Mouse (Mus musculus): Measurements from ENCODE around the gene Mylk3. TPM values are rescaled to one million over a fixed set of nuclear protein-coding genes. Genes with fewer than 3 reads are reported as not detected.

The Mylk3 gene
- polyA plus RNA-seq, 1 experiment from 2014 or later: 0.13 TPM

DNA sequence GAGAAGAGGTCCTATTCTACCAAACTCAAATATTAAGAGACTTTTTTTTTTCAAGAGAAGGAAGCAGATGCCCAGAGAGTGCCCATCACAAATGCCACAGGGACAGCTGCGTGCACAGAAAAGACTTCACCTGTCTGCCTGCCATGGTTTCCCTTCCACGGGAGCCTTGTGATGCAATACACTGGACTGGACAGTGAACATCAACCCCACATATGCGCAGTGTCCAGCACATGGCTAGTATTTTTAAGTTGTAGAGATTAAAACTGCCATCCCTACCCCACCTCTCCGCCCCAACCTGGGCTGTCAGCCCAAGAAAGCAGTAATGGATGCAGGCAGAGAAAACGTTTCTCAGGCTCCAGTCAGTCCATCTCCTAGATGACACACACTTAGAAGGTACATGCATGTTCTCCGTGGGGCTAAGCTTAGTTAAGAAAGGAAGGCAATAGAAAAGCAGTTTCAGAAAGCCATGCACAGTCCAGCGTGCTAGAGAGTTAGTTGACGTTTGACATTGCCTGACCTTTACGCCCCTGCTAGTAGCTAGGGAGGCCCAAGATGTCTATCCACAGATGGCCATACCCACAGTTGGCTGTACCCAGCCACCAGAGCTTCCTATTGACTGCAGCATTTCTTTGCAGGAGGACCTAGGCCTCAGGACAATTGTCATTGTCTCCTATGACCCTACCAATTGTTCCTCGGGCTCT lies 5.9 kb downstream of the Mylk3 start:
- H3K9me3 ChIP-seq (ENCODE audit: control insufficient read depth, low read length): no peaks in the 10 kb centered on the region
- H3K4me1 ChIP-seq (replicated peaks; ENCODE audit: control insufficient read depth, insufficient read depth): peaks cover 6% of the 10 kb centered on the region; the same call in 1 of the 2 replicates
- H3K27ac ChIP-seq (replicated peaks): no peak overlapping the region
- no peak overlapping the region for H3K4me2 ChIP-seq (replicated peaks; ENCODE audit: low read depth)
- no peak for ATAC-seq (ENCODE audit: low FRiP score, low TSS enrichment)
- no peak for DNase-seq (ENCODE audit: low spot score)
- TF ChIP-seq CTCF (IDR thresholded peaks at IDR 0.05; ENCODE audit: low read depth) (no peak), EP300 (optimal IDR thresholded peaks at IDR 0.05) (no peak)
- H3K36me3 ChIP-seq (ENCODE audit: control insufficient read depth, insufficient read depth, low read length): no peaks in the 10 kb centered on the region
- H3K4me3 ChIP-seq (ENCODE audit: low read depth, low read length): no peak overlapping the region
- no peak overlapping the region for H3K9ac ChIP-seq (ENCODE audit: low read length)
- 70% methylated on average over 10 of the region's 10 CpGs for WGBS
- no peaks in the 10 kb centered on the region for H3K27me3 ChIP-seq (ENCODE audit: control insufficient read depth, insufficient read depth, low read length)

DNA sequence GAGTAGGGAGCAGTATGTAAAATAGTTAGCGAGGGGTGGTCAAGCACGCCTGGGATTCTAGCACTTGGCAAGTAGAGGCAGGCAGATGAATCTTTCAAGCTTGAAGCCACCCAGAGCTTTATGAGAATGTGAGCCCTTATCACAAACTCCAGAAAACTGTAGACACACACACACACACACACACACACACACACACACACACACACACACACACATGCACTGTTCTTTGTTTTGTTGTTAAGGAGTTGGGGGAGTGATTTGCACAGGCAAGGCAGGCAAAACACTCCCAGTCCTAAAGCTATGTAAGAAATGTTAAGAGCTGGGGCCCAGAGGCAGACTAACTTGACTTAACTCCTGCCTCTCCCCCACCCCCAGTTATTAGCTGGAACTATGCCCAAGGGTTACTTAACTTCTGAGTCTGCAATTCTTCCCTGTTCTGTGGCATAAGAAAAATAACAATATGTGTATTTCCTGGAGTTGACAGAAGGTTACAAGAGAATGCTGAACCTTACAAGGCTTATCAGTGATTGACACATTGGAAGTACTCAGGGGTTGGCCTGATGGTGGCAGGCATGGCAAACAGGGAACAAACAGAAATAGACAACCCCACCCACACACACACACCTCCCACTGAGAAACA lies 6.9 kb downstream of the Mylk3 start:
- H3K27me3 ChIP-seq (ENCODE audit: control insufficient read depth, insufficient read depth, low read length): no peaks in the 10 kb centered on the region
- H3K36me3 ChIP-seq (ENCODE audit: control insufficient read depth, insufficient read depth, low read length): no peaks in the 10 kb centered on the region
- H3K9me3 ChIP-seq (ENCODE audit: control insufficient read depth, low read length): no peaks in the 10 kb centered on the region
- H3K4me1 ChIP-seq (replicated peaks; ENCODE audit: control insufficient read depth, insufficient read depth): peaks cover 6% of the 10 kb centered on the region; the same call in 1 of the 2 replicates
- peak overlapping the region; percentile 3; the same call in 1 of the 2 replicates for H3K27ac ChIP-seq (replicated peaks)
- ATAC-seq (ENCODE audit: low FRiP score, low TSS enrichment) (peak; percentile 89), DNase-seq (ENCODE audit: low spot score) (peak; percentile 73)
- no peak for TF ChIP-seq EP300 (optimal IDR thresholded peaks at IDR 0.05)
- TF ChIP-seq CTCF (IDR thresholded peaks at IDR 0.05; ENCODE audit: low read depth): peak; percentile 25; the same call in 1 of the 2 replicates
- H3K4me2 ChIP-seq (replicated peaks; ENCODE audit: low read depth): no peak overlapping the region
- no peak overlapping the region for H3K9ac ChIP-seq (ENCODE audit: low read length)
- 11% methylated on average over 2 of the region's 2 CpGs for WGBS
- no peak overlapping the region for H3K4me3 ChIP-seq (ENCODE audit: low read depth, low read length)

DNA sequence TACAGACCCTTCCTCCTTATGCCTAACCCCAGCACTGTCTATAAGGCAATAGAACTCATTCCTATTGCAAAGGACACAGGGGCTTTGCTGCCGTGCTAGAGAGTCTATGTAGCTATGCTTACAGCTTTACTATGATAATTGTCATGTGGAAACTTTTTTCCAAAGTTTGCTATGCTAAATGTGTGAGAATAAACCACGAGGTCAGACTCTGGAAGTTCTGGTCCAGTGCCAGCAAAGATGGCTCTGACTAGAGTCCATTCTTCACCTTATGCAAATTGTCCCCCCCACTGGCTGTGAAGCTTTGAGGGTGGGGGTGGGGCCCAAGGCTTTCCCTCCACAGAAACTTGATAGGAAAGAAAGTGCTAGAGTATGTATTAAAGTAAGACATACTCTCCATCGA lies 9.6 kb downstream of the Mylk3 start:
- H3K4me3 ChIP-seq (ENCODE audit: low read depth, low read length): no peak overlapping the region
- WGBS: 41% methylated on average over 3 of the region's 3 CpGs
- H3K9ac ChIP-seq (ENCODE audit: low read length): no peak overlapping the region
- H3K4me2 ChIP-seq (replicated peaks; ENCODE audit: low read depth): no peak overlapping the region
- no peak for DNase-seq (ENCODE audit: low spot score)
- no peaks in the 10 kb centered on the region for H3K36me3 ChIP-seq (ENCODE audit: control insufficient read depth, insufficient read depth, low read length)
- TF ChIP-seq EP300 (optimal IDR thresholded peaks at IDR 0.05) (no peak), CTCF (IDR thresholded peaks at IDR 0.05; ENCODE audit: low read depth) (no peak)
- H3K4me1 ChIP-seq (replicated peaks; ENCODE audit: control insufficient read depth, insufficient read depth): peaks cover 6% of the 10 kb centered on the region; the same call in 1 of the 2 replicates
- no peak for ATAC-seq (ENCODE audit: low FRiP score, low TSS enrichment)
- no peaks in the 10 kb centered on the region for H3K27me3 ChIP-seq (ENCODE audit: control insufficient read depth, insufficient read depth, low read length)
- no peak overlapping the region for H3K27ac ChIP-seq (replicated peaks)
- H3K9me3 ChIP-seq (ENCODE audit: control insufficient read depth, low read length): no peaks in the 10 kb centered on the region

DNA sequence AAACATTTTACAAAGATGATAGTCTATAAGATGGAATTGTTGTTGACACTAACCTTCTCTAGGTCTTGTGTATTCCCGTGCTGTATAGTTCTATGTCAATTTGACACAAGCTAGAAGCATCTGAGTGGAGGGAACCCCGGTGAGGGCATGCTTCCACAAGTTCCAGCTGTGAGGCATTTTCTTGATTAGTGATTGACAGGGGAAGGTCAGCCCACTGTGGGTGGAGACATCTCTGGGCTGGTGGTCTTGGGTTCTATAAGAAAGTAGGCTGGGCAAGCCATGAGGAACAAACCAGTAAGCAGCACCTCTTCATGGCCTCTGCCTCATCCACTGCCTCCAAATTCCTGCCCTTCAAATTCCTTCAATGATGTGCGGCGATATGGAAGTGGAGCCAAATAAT lies 11.9 kb downstream of the Mylk3 start:
- no peak for DNase-seq (ENCODE audit: low spot score)
- Histone ChIP-seq H3K9me3 (ENCODE audit: control insufficient read depth, low read length) (no peaks in the 10 kb centered on the region), H3K27ac (replicated peaks) (no peak overlapping the region), H3K36me3 (ENCODE audit: control insufficient read depth, insufficient read depth, low read length) (no peaks in the 10 kb centered on the region), H3K4me2 (replicated peaks; ENCODE audit: low read depth) (no peak overlapping the region), H3K27me3 (ENCODE audit: control insufficient read depth, insufficient read depth, low read length) (no peaks in the 10 kb centered on the region), H3K9ac (ENCODE audit: low read length) (no peak overlapping the region), H3K4me1 (replicated peaks; ENCODE audit: control insufficient read depth, insufficient read depth) (no peaks in the 10 kb centered on the region), H3K4me3 (ENCODE audit: low read depth, low read length) (no peak overlapping the region)
- 24% methylated on average over 4 of the region's 4 CpGs for WGBS
- no peak for ATAC-seq (ENCODE audit: low FRiP score, low TSS enrichment)
- TF ChIP-seq EP300 (optimal IDR thresholded peaks at IDR 0.05): no peak
- no peak for TF ChIP-seq CTCF (IDR thresholded peaks at IDR 0.05; ENCODE audit: low read depth)

DNA sequence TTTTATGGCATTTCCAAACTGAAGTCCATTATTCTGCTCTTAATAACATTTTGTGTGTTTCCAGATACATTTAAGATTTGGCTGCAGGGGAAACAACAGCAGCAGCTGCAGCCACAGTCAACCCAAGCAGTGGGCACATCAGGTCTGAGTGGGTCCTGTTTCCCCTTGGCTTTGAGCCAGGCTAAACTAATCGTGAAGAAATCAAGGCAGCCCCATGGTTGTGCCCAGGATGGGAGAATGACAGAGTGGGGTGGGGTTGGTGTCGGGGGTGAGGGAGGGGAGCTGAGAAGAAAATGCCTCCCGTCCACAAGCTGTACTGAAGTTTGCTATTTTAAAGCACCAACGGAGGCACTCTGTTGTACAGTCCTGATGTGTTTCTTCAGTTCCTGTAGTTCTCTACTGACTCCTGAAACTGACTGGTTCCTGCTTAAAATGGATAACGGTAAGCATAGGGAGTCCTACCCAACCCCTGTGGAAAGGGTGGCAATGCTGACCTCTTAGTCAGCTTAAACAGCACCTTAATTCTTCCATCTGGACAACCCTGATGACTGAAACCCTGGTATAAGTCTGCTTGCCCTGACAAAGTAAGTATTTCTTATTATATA lies 12.6 kb downstream of the Mylk3 start:
- H3K9ac ChIP-seq (ENCODE audit: low read length): no peak overlapping the region
- 39% methylated on average over 5 of the region's 5 CpGs for WGBS
- no peaks in the 10 kb centered on the region for H3K9me3 ChIP-seq (ENCODE audit: control insufficient read depth, low read length)
- DNase-seq (ENCODE audit: low spot score): no peak
- H3K4me3 ChIP-seq (ENCODE audit: low read depth, low read length): no peak overlapping the region
- H3K36me3 ChIP-seq (ENCODE audit: control insufficient read depth, insufficient read depth, low read length): no peaks in the 10 kb centered on the region
- no peak overlapping the region for H3K27ac ChIP-seq (replicated peaks)
- no peaks in the 10 kb centered on the region for H3K27me3 ChIP-seq (ENCODE audit: control insufficient read depth, insufficient read depth, low read length)
- no peak overlapping the region for H3K4me2 ChIP-seq (replicated peaks; ENCODE audit: low read depth)
- TF ChIP-seq CTCF (IDR thresholded peaks at IDR 0.05; ENCODE audit: low read depth) (no peak), EP300 (optimal IDR thresholded peaks at IDR 0.05) (no peak)
- no peaks in the 10 kb centered on the region for H3K4me1 ChIP-seq (replicated peaks; ENCODE audit: control insufficient read depth, insufficient read depth)
- 0 out of 2 replicates have a peak, but pooled peaks have one; percentile 10 for ATAC-seq (ENCODE audit: low FRiP score, low TSS enrichment)

DNA sequence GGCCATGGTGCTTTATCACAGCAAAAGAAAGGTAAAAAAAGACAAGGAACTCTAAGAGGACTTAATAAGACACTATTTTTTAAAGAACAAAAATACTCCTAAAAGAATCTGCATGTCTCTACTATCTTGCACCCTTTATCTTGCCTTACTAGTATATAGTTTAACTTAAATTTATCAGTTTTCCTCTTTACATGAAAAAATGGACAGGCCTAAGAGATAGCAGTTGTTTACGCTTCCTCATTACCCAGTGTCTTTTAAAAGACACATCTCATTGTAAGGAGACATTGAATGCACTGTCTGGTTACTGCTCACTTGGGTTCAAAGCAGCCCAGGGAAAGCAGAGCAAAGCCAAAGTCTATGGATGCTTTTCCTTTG lies 13.7 kb downstream of the Mylk3 start:
- Histone ChIP-seq H3K4me1 (replicated peaks; ENCODE audit: control insufficient read depth, insufficient read depth) (no peaks in the 10 kb centered on the region), H3K27ac (replicated peaks) (no peak overlapping the region), H3K4me2 (replicated peaks; ENCODE audit: low read depth) (no peak overlapping the region), H3K27me3 (ENCODE audit: control insufficient read depth, insufficient read depth, low read length) (no peaks in the 10 kb centered on the region), H3K9me3 (ENCODE audit: control insufficient read depth, low read length) (no peaks in the 10 kb centered on the region), H3K9ac (ENCODE audit: low read length) (no peak overlapping the region), H3K4me3 (ENCODE audit: low read depth, low read length) (no peak overlapping the region), H3K36me3 (ENCODE audit: control insufficient read depth, insufficient read depth, low read length) (no peaks in the 10 kb centered on the region)
- TF ChIP-seq CTCF (IDR thresholded peaks at IDR 0.05; ENCODE audit: low read depth): no peak
- TF ChIP-seq EP300 (optimal IDR thresholded peaks at IDR 0.05): no peak
- ATAC-seq (ENCODE audit: low FRiP score, low TSS enrichment) (no peak), DNase-seq (ENCODE audit: low spot score) (no peak)
- 97% methylated on average over 1 of the region's 1 CpGs for WGBS

Data from stomach, postnatal 0 days (tissue).